Mouse (Mus musculus) monocyte, adult 59 days (primary cell): ENCODE measurements around the gene Olfr572. TPM values are rescaled to one million over a fixed set of nuclear protein-coding genes. Genes with fewer than 3 reads are reported as not detected.

Experiments used
- total RNA-seq, 2 experiments: library from RNA; stranded (reverse); gene quantifications; one replicate each; pipeline ENCODE4 v1.2.4; 2023

Olfr572 gene
- total RNA-seq: not detected

DNA sequence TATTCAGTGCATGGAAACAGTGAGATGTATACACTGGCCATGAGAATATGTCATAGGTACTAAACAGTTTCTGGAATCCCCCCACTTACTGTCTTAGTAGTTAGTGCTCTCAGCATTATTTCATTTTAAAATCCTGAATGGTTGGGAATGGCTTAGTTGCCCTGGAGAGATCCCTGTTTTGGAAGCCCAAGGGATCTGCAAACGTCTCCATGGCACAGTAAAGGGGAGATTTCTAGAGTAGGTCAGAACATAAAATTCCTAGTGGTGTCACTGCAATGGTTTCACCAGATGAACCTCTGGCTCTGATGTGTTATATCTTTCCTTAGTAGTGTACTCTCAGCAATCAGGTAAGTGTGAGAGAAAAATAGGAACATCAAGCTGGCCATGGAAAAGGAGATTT is at the start of gene Olfr572:
Gene Olfr572 (plus strand): TSS at position 301 of the 400 bp plus-strand sequence.

DNA sequence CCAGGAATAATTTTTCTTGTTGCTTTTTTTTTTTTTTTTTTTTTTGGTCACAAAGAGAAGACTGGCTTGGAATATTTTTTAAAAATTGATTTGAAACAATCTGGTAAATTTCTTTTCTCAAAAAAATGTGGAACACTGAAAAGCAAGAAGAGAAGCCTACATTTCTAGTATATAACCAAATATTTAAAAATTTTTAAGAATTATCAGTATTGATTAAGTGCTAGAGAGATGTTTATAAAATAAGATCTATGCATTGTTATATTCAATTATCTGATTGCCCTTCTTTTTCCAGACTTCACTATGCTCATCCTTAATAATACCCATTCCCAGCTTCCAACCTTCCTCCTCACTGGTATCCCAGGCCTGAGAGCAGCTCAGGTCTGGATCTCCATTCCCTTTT is 47.4 kb upstream of the Olfr572 start, which contains the start of gene Olfr568:
Gene Olfr568 (plus strand): TSS at position 301 of the 400 bp plus-strand sequence.

GRCm38 (mm10) chr7:102890782-102891181 is 33.4 kb upstream of the Olfr572 start, which contains the start of gene Olfr569:
Gene Olfr569 (minus strand): TSS chr7:102890882.

DNA sequence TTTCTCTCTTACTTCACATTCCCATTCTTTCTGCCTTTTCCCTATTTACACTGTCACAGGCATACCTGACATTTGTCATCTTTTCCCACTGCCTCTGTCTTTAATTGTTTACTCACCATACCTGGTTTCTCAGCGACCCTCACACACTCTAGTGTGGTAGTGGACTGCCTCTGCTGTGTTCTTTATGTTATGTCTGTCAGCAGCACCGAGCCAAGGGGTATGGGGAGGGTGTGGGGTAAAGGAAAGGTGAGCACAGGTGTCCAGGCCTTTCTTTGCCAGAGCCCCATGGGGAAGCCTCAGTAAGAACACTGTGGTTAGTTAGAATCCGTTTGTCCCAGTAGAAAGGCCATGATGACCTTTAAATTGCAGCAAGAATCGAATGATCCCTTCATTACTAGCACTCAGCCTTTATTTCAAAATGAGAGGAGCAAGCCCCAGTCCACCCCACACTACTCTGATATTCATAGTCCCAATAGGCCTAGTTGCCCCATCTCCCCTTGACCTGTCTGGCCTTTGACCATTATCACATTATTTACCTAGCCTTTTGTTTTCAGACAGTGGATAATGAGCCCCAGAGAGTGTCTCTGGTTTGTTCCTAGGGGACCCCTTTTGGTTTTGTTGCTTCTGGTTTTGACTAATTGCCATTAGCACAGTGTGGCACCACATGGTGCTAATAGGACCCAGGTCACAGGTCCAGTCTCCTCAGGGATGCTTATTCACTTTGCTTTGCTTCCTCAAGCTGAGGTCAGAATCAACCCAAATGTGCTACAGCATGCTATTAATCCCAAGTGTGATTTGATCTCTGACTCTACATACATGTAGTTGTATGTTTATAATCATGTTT is 7.0 kb upstream of the Olfr572 start, which contains the start of gene Olfr571:
Gene Olfr571 (minus strand): TSS at position 505 of the 844 bp plus-strand sequence.

GRCm38 (mm10) chr7:102942475-102942874 is 18.3 kb downstream of the Olfr572 start, which contains the start of gene Olfr573-ps1:
Gene Olfr573-ps1 (minus strand): TSS chr7:102942575.

GRCm38 (mm10) chr7:102948167-102948566 is 24.0 kb downstream of the Olfr572 start, which contains the start of gene Olfr574:
Gene Olfr574 (plus strand): TSS chr7:102948467.

GRCm38 (mm10) chr7:102958593-102958992 is 34.4 kb downstream of the Olfr572 start, which contains the start of gene Olfr575:
Gene Olfr575 (minus strand): TSS chr7:102958775.

DNA sequence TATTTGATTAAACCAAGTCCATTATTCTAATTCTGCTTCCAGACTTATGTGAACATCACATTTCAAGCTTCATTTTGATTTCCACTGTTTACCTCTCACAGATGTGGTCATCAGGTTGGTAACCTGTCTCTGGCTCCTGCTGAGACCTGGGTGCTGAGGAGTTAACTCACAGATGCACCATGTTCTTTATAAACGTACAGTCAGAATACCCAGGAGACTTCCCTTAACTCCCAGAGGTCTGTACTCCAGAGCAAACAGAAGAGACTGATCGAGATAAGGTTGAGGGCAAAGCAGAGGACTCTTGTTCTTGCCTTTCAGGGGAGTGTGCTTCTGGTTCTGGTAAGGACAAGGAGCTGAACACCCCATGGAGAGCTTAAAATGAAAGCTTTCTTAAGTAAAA is 38.2 kb downstream of the Olfr572 start, which contains the start of gene Olfr576:
Gene Olfr576 (plus strand): TSS at position 301 of the 400 bp plus-strand sequence.

DNA sequence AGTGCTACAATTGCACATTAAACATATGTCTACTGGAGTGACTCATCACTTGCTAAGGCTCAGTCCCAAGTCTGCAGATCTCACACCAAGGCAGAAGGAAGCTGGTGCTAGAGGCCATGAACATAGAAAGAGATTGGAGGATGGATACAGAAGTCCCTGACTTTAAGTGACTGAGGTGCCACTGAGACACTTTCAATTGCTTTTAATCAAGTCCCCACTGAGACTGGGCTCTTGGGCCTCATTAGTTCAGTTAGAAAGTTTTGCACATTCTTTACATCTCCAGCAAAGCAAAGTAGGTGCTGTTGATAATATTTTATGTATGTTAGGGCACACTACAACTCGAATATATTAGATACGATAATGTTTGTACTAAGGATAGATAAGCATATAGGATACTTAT is 51.6 kb downstream of the Olfr572 start, which contains the start of gene Olfr577:
Gene Olfr577 (minus strand): TSS at position 101 of the 400 bp plus-strand sequence.

Other genes starting within 250 kb of the Olfr572 start
- 1 to 10 TPM; 3.9 to 5.2 TPM for gene Trim68, start 237.1 kb upstream of the Olfr572 start, total RNA-seq
- not detected for gene Olfr557, start 228.5 kb upstream of the Olfr572 start, total RNA-seq
- gene Olfr558, start 222.2 kb upstream of the Olfr572 start, total RNA-seq: not detected
- not detected for gene Olfr33, start 205.3 kb upstream of the Olfr572 start, total RNA-seq
- gene Olfr559, start 196.9 kb upstream of the Olfr572 start, total RNA-seq: not detected
- gene Olfr560, start 165.0 kb upstream of the Olfr572 start, total RNA-seq: not detected
- gene Olfr78, start 164.9 kb upstream of the Olfr572 start, total RNA-seq: not detected
- not detected for gene Olfr561, start 153.2 kb upstream of the Olfr572 start, total RNA-seq
- not detected for gene Olfr564, start 120.9 kb upstream of the Olfr572 start, total RNA-seq
- not detected for gene Olfr566, start 65.6 kb upstream of the Olfr572 start, total RNA-seq
- not detected for gene Olfr568, start 47.3 kb upstream of the Olfr572 start, total RNA-seq
- gene Olfr569, start 33.5 kb upstream of the Olfr572 start, total RNA-seq: not detected
- gene Olfr570, start 29.8 kb upstream of the Olfr572 start, total RNA-seq: not detected
- gene Olfr571, start 6.9 kb upstream of the Olfr572 start, total RNA-seq: not detected
- gene Olfr573-ps1, start 18.2 kb downstream of the Olfr572 start, total RNA-seq: not detected
- gene Olfr574, start 24.1 kb downstream of the Olfr572 start, total RNA-seq: not detected
- not detected for gene Olfr575, start 34.4 kb downstream of the Olfr572 start, total RNA-seq
- not detected for gene Olfr576, start 38.3 kb downstream of the Olfr572 start, total RNA-seq
- not detected for gene Olfr577, start 51.5 kb downstream of the Olfr572 start, total RNA-seq
- not detected for gene Olfr578, start 64.9 kb downstream of the Olfr572 start, total RNA-seq
- gene Olfr582, start 113.6 kb downstream of the Olfr572 start, total RNA-seq: not detected
- not detected for gene Olfr583, start 126.9 kb downstream of the Olfr572 start, total RNA-seq
- gene Olfr584, start 157.5 kb downstream of the Olfr572 start, total RNA-seq: not detected
- not detected for gene Olfr585, start 173.3 kb downstream of the Olfr572 start, total RNA-seq
- not detected for gene Olfr586, start 201.2 kb downstream of the Olfr572 start, total RNA-seq
- gene Olfr588-ps1, start 216.5 kb downstream of the Olfr572 start, total RNA-seq: not detected
- not detected for gene Olfr589, start 231.9 kb downstream of the Olfr572 start, total RNA-seq